Mouse (Mus musculus) embryonic facial prominence, embryonic 13.5 days (tissue): ENCODE results near the gene Sfmbt1. TPM values are rescaled to one million over a fixed set of nuclear protein-coding genes. Genes with fewer than 3 reads are reported as not detected.

Experiments used
- ATAC-seq: fragments of 200-750 bp; cut with Nextera tagmentation; 2 replicates; pipeline ENCODE4 v1.8.0; 2017; ENCODE audit warnings: low read depth; ENCODE audit not compliant: insufficient number of reproducible peaks, insufficient read depth, low FRiP score, low TSS enrichment
- H3K27ac ChIP-seq: fragments of 300-500 bp; sonication (generic); 2 replicates; pipeline ENCODE4 v1.5.1; 2015; ENCODE audit warnings: moderate library complexity, mild to moderate bottlenecking, inconsistent platforms
- H3K27me3 ChIP-seq: fragments of 300-500 bp; sonication (generic); 2 replicates; pipeline ENCODE4 v1.6.1; 2015; ENCODE audit warnings: mild to moderate bottlenecking, inconsistent platforms
- H3K36me3 ChIP-seq: fragments of 300-500 bp; sonication (generic); 2 replicates; pipeline ENCODE4 v1.6.1; 2015; ENCODE audit warnings: mild to moderate bottlenecking, inconsistent platforms
- H3K4me1 ChIP-seq: fragments of 300-500 bp; sonication (generic); 2 replicates; pipeline ENCODE4 v1.6.1; 2015; ENCODE audit warnings: inconsistent platforms
- H3K4me2 ChIP-seq: fragments of 300-500 bp; sonication (generic); 2 replicates; pipeline ENCODE4 v1.6.1; 2015; ENCODE audit warnings: moderate library complexity, mild to moderate bottlenecking, inconsistent platforms
- H3K4me3 ChIP-seq: fragments of 300-500 bp; sonication (generic); 2 replicates; pipeline ENCODE4 v1.5.1; 2015; ENCODE audit warnings: mild to moderate bottlenecking, inconsistent platforms
- H3K9ac ChIP-seq: fragments of 300-500 bp; sonication (generic); 2 replicates; pipeline ENCODE4 v1.6.1; 2015; ENCODE audit warnings: mild to moderate bottlenecking, inconsistent platforms
- H3K9me3 ChIP-seq: fragments of 300-500 bp; sonication (generic); 2 replicates; pipeline ENCODE4 v1.6.1; 2016; ENCODE audit warnings: inconsistent platforms
- WGBS: fragments of 180-500 bp; shearing (Covaris S2); methylation state at CpG from one replicate; pipeline ENCODE4 v1.1.7; 2015; ENCODE audit warnings: mixed read lengths; 5-methylcytosine and 5-hydroxymethylcytosine counted together
- polyA plus RNA-seq: library from polyadenylated mRNA; unstranded; fragments of >200 nt; fragmentation: Nextera tagmentation; extraction: Ambion mirVana; gene quantifications from 2 replicates; pipeline ENCODE4 v1.2.1, GENCODE M21; 2015

Sfmbt1 gene
- polyA plus RNA-seq, 1 experiment from 2014 or later: 14.7 TPM

DNA sequence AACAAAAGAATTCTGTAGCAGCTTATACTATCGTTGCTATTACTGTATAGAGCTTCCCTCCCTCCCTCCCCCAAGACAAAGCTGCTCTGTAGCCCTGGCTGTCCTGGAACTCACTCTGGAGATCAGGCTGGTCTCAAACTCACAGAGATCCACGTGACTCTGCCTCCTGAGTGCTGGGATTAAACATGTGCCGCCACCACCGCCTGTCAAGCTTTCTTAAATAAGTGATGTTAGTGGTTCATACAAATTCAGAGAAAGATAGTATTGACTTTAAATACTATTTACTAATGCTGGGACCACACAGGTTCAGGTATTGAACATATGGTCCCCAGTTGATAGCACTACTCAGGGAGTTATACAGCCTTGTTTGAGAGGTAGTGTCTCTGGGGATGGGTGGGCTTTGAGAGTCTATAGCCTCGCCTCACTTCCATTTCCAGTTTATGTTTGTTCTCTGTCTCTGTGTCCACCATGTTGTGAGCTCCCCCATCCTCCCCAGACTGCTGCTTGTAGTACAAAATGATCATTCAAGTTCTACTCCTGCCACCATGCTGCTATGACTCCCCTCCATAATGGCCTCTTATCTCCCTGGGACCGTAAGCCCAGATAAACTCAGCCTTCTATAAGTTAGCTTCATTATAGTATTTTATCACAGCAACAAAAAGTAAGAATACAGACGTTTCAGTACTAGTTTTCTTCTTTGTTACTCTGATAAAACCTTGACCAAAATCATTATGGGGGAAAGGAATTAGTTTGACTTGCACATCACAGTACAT is 47.7 kb downstream of the Sfmbt1 start:
- no peak overlapping the region for H3K27ac ChIP-seq
- ATAC-seq: no peak
- no peak overlapping the region for H3K9ac ChIP-seq
- H3K36me3 ChIP-seq: no peaks in the 10 kb centered on the region
- 89% methylated on average over 7 of the region's 7 CpGs for WGBS
- no peaks in the 10 kb centered on the region for H3K9me3 ChIP-seq
- H3K4me3 ChIP-seq: no peak overlapping the region
- no peak overlapping the region for H3K4me2 ChIP-seq
- H3K4me1 ChIP-seq: no peaks in the 10 kb centered on the region
- H3K27me3 ChIP-seq: no peaks in the 10 kb centered on the region

DNA sequence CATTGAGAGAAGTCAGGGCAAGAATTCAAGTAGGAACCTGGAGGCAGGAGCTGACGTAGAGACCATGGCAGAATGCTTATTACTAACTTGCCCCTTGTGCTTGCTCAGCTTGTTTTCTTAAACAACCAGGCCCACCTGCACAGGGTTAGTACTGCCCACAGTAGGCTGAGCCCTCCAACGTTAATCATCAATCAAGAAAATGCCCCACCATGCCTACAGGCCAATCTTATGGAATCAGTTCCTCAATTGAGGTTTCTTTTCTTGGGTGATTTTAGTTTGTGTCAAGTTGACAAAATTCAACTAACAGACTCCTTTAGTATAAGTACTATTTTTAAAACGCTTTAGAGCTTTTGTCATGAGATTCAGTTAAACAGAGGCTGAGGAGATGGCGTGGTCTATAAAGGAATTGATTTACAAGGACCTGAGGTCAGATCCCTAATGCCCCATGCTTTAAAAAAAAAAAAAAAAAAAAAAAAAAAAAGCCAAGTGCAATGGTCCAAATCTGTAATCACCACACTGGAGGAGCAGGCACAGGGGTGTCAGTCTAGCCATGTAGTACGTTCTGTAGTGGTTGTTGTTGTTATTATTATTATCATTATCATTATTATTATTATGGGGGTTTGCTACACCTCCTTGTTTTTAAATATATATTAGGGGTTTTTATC is 48.4 kb downstream of the Sfmbt1 start:
- H3K4me2 ChIP-seq: no peak overlapping the region
- no peaks in the 10 kb centered on the region for H3K4me1 ChIP-seq
- no peak for ATAC-seq
- peaks cover 5% of the 10 kb centered on the region; the same call in 1 of the 2 replicates for H3K36me3 ChIP-seq
- H3K9me3 ChIP-seq: no peaks in the 10 kb centered on the region
- 72% methylated on average over 5 of the region's 5 CpGs for WGBS
- no peak overlapping the region for H3K4me3 ChIP-seq
- no peak overlapping the region for H3K27ac ChIP-seq
- H3K27me3 ChIP-seq: no peaks in the 10 kb centered on the region
- H3K9ac ChIP-seq: no peak overlapping the region

- H3K4me2 ChIP-seq: no peak overlapping the region
- H3K36me3 ChIP-seq: peaks cover 37% of the 10 kb centered on the region
- no peak overlapping the region for H3K27ac ChIP-seq
- no peaks in the 10 kb centered on the region for H3K9me3 ChIP-seq
- H3K9ac ChIP-seq: no peak overlapping the region
- H3K4me1 ChIP-seq: no peaks in the 10 kb centered on the region
- no peak for ATAC-seq
- H3K4me3 ChIP-seq: no peak overlapping the region
- no peaks in the 10 kb centered on the region for H3K27me3 ChIP-seq
- 88% methylated on average over 6 of the region's 6 CpGs for WGBS
These were observed 70.0 kb downstream of the Sfmbt1 start for GRCm38 (mm10) chr14:30784614-30785013.

GRCm38 (mm10) chr14:30789471-30789870 is 74.8 kb downstream of the Sfmbt1 start:
- H3K4me2 ChIP-seq: no peak overlapping the region
- 50% methylated on average over 1 of the region's 1 CpGs for WGBS
- no peak overlapping the region for H3K4me3 ChIP-seq
- H3K36me3 ChIP-seq: peaks cover 37% of the 10 kb centered on the region
- H3K9ac ChIP-seq: no peak overlapping the region
- no peak overlapping the region for H3K27ac ChIP-seq
- H3K9me3 ChIP-seq: no peaks in the 10 kb centered on the region
- no peaks in the 10 kb centered on the region for H3K27me3 ChIP-seq
- no peak for ATAC-seq
- H3K4me1 ChIP-seq: no peaks in the 10 kb centered on the region

DNA sequence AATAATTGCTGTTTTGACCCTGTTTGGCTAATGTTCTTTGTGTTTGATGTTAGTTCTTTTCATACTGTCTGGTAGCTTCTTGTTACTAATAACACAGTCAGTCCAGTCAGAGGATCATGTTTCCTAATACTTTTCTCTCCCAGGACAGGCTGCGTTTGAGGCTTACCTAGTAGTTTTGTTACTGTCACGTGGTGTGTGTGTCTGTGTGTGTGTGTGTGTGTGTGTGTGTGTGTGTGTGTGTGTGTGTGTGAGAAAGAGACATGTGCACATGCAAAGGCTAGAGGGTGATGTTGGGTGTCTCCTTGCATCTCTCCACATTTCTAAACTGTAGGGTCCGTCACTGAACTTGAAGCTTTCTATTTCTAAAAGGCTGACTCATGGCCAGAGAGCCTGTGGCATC is 78.2 kb downstream of the Sfmbt1 start:
- Histone ChIP-seq H3K4me3 (no peak overlapping the region), H3K36me3 (peaks cover 26% of the 10 kb centered on the region), H3K4me2 (no peak overlapping the region), H3K4me1 (no peaks in the 10 kb centered on the region), H3K9ac (no peak overlapping the region), H3K9me3 (no peaks in the 10 kb centered on the region), H3K27me3 (no peaks in the 10 kb centered on the region), H3K27ac (no peak overlapping the region)
- ATAC-seq: no peak
- WGBS: 65% methylated on average over 3 of the region's 3 CpGs

GRCm38 (mm10) chr14:30801756-30802155 is 87.1 kb downstream of the Sfmbt1 start:
- no peak overlapping the region for H3K4me3 ChIP-seq
- no peaks in the 10 kb centered on the region for H3K4me1 ChIP-seq
- no peaks in the 10 kb centered on the region for H3K9me3 ChIP-seq
- ATAC-seq: no peak
- no peak overlapping the region for H3K4me2 ChIP-seq
- H3K27me3 ChIP-seq: no peaks in the 10 kb centered on the region
- WGBS: 91% methylated on average over 2 of the region's 2 CpGs
- no peak overlapping the region for H3K9ac ChIP-seq
- peaks cover 34% of the 10 kb centered on the region for H3K36me3 ChIP-seq
- H3K27ac ChIP-seq: no peak overlapping the region

DNA sequence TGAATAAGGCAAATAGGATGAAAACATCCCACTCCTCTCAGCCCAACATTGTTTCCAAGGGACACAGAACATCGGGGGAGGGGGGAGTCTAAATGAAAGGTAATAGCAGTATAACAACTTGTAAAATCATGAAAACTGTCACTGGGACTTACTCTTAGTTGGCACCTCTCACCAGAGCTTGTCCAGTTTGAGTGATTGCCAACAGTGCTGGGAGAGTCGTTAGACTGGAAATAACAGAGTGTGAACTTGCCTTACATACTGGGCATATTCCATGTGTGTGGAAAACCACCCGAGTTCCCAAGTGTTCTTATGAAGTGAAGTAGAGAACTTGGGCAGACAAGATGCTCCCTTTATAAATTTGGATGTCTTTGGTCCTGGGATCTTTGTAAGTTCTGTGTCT is 106.5 kb downstream of the Sfmbt1 start:
- no peak overlapping the region for H3K27ac ChIP-seq
- H3K4me2 ChIP-seq: no peak overlapping the region
- ATAC-seq: no peak
- no peak overlapping the region for H3K4me3 ChIP-seq
- no peaks in the 10 kb centered on the region for H3K27me3 ChIP-seq
- 82% methylated on average over 3 of the region's 3 CpGs for WGBS
- H3K9me3 ChIP-seq: no peaks in the 10 kb centered on the region
- peaks cover 28% of the 10 kb centered on the region for H3K36me3 ChIP-seq
- H3K9ac ChIP-seq: no peak overlapping the region
- H3K4me1 ChIP-seq: peaks cover 16% of the 10 kb centered on the region

DNA sequence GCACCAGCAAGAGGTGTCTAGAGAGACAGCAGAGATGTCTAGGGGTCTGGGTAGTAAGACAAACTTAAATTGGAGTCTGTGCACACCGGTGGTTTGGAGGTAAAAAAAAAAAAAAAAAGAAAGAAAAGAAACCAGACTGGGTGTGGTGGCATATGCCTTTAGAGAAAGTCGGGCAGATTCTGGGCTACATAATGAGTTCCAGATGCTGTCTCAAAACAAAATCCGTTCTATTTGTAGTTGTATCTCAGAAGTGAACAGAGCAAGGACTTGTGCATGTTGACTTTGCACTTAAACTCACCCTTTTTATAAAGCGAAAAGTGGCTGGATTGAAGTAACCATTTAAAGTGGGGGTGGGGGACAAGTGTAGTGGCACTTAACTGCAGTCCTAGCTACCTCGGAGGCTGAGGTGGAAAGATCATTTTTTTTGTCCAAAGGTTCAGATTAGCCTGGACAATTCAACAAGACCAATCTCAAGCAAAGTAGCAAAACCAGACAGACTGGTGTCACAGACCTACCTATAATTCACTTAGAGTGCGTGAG is 109.9 kb downstream of the Sfmbt1 start:
- H3K27ac ChIP-seq: peak overlapping the region; percentile 87

DNA sequence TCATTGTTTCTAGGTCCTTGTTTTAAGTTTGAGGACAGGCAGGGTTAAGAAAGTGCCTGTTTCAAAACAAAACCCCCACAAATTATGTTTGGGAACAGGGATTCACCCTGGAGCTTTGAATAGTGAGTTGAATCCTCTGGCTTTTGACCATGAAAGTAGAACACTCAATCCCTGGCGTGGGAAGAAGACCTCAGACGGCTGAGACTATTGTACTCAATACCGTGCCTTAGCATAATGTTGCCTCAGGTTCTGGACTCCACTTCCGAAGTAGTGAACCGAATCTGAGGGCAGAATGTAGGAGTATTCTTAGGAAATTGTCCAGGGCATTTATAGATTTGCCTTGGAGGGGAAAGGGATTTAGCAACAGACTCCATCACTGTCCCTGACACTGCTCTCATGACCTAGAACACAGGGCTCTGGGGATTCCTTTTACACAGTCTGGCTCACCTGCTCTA is 110.4 kb downstream of the Sfmbt1 start:
- H3K4me1 ChIP-seq: peaks cover 40% of the 10 kb centered on the region
- H3K27ac ChIP-seq: peak overlapping the region; percentile 87
- ATAC-seq: no peak
- no peaks in the 10 kb centered on the region for H3K27me3 ChIP-seq
- no peaks in the 10 kb centered on the region for H3K36me3 ChIP-seq
- H3K9ac ChIP-seq: peak overlapping the region; percentile 92; the same call in 1 of the 2 replicates
- no peaks in the 10 kb centered on the region for H3K9me3 ChIP-seq
- peak overlapping the region; percentile 90 for H3K4me3 ChIP-seq
- peak overlapping the region; percentile 85 for H3K4me2 ChIP-seq
- WGBS: 31% methylated on average over 5 of the region's 5 CpGs

More for the DNA sequence above, 109.9 kb downstream of the Sfmbt1 start:
- no peak for ATAC-seq
- Histone ChIP-seq H3K4me3 (no peak overlapping the region), H3K4me1 (peaks cover 40% of the 10 kb centered on the region), H3K9me3 (no peaks in the 10 kb centered on the region), H3K27me3 (no peaks in the 10 kb centered on the region), H3K9ac (no peak overlapping the region), H3K36me3 (peaks cover 4% of the 10 kb centered on the region; the same call in 1 of the 2 replicates), H3K4me2 (peak overlapping the region; percentile 85)
- WGBS: 23% methylated on average over 6 of the region's 6 CpGs

GRCm38 (mm10) chr14:30825476-30826131 is 111.0 kb downstream of the Sfmbt1 start, which contains the start of gene Tmem110:
Gene Tmem110, plus strand, starts transcription at chr14:30825590.
- Histone ChIP-seq H3K9me3 (no peaks in the 10 kb centered on the region), H3K4me3 (peak within 1 kb of the TSS; percentile 90), H3K36me3 (no peaks in the 10 kb centered on the region), H3K27ac (peak within 1 kb of the TSS; percentile 87), H3K4me1 (peaks cover 40% of the 10 kb centered on the region), H3K9ac (peak within 1 kb of the TSS; percentile 92), H3K27me3 (no peaks in the 10 kb centered on the region), H3K4me2 (peak within 1 kb of the TSS; percentile 85)
- WGBS: under 1% methylated on average over 68 of the region's 68 CpGs
- ATAC-seq: peak; percentile 88
